Mouse (Mus musculus): ENCODE results near the gene Plekha1.

GRCm38 (mm10) chr7:130936472-130936951 is 71.0 kb downstream of the Plekha1 start:
- TF ChIP-seq CTCF (IDR thresholded peaks at IDR 0.05; ENCODE audit: low read depth, low read length) (no peak), POLR2AphosphoS5 (IDR thresholded peaks at IDR 0.05; ENCODE audit: insufficient replicate concordance, low read depth, low read length) (no peak)
